Mouse (Mus musculus) heart, adult 9 months (tissue): ENCODE results near the gene Cd96.

Source experiments
- DNase-seq, 2 experiments: peaks; one replicate each; pipeline ENCODE4 v3.0.0; 2022; ENCODE audit warnings: low spot score in 2 of 2

Gene Cd96

GRCm38 (mm10) chr16:45986236-45986635, 133.8 kb downstream of the Cd96 start:
- no peak for DNase-seq
